Mouse (Mus musculus): ENCODE data around the gene Mapk8ip1.

The Mapk8ip1 gene

DNA sequence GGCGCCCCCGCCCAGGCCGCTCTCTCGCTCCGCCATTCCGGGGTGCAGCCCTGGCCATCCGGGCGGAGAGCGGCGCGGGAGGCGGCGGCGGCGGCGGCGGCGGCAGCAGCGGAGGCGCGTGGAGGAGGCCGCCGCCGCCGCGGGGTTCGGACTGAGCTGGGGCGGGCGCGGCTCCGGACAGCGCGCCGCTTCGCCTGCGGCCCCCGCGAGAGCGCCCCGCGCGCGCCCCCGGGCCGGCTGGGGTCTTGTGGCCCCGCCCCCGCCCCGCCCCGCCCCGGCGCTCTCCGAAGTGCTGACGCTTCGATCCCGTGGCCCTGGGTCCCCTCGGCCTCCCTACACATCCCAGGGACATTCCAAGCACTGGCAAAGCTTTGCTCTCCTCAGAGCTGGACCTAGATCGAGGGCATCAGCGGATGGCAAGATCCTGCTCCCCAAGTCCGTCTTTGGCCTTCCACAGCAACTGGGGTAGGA is at the start of gene Mapk8ip1:
Gene Mapk8ip1, minus strand, starts transcription at position 173 of the 471 bp plus-strand sequence.
- no peak for DNase-seq (ENCODE audit: extremely low read depth, low read depth, low spot score)

DNA sequence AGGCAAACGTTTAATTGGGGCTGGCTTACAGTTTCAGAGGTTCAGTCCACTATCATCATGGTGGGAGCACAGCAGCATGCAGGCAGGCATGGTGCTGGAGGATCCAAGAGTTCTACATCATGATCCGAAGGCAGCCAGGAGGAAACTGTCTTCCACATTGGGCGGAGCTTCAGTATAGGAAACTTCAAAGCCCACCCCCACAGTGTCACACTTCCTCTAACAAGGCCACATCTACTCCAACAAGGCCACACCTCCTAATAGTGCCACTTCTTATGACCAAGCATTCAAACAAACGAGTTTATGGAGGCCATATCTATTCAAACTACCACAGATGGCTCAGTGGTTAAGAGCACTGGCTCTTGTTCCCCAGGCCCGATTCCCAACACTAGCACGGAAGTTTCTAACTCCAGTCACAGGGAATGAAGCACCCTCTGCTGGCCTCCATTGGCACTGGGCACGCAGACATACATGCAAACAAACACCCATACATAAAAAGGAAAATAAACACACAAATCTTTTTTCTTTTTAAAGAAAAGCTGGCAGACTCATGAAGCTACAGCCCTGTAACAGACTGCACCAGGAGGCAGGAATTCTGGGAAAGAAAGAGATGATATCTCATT is 46.2 kb upstream of the Mapk8ip1 start:
- DNase-seq (ENCODE audit: extremely low read depth, low read depth, low spot score), result no peak

DNA sequence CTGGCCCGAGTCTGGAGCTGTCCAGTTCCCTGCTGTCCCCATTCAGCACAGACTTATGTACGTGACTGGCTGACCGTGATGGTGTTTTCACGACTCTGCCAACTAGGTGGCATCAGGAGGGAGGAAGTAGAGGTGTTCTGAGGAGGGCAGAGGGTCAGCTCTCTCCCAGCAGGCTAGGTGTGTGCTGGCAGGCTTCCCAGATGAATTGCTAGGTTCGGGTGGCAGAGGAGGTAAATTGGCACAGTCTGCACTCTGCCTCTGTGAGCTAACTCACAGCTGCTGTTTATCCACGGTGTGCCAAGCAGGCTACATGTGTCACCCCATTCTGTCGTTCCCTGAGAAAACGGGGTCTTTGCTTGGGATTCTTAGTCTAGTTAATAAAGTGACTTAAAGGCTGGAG is 45.6 kb upstream of the Mapk8ip1 start:
- DNase-seq (ENCODE audit: extremely low read depth, low read depth, low spot score), result no peak

DNA sequence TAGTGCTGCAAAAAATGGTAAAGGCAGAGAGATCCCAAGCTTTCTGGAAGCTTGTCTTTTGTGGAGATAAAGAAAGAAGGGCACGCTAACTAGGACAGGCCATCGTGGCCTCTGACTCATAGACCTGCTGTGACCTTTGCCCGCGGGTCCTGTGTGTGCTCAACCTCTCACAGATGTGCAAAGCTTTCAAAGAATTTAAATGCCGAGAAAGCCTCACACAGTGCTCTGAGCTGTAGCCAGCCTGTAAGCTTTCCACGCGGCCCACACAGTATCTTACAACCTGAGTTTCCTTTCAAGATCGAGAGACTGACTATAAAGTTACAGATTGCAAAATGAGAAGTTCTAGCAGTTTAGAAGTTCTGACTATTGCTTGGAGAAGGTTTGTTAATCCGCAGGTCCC is 44.8 kb upstream of the Mapk8ip1 start:
- no peak for DNase-seq (ENCODE audit: extremely low read depth, low read depth, low spot score)

DNA sequence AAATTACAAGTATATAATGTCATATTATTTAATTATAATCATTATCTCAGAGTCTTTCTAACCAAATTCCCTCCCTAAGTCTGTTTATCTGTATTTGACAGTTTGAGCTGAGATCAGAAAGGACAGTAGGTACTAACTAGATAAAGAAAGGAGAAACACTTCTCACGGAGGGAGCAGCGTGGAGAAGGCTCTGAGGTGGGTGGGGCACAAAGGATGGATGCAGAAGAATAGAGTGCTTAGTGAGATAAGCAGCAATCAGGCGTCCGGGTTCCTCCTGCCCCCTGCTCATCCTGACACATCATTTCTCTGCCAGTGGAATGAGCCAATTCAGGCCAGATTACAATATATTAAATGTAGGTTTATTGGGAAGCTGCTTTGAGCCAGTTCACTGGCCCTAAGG is 43.3 kb upstream of the Mapk8ip1 start:
- DNase-seq (ENCODE audit: extremely low read depth, low read depth, low spot score), result no peak

DNA sequence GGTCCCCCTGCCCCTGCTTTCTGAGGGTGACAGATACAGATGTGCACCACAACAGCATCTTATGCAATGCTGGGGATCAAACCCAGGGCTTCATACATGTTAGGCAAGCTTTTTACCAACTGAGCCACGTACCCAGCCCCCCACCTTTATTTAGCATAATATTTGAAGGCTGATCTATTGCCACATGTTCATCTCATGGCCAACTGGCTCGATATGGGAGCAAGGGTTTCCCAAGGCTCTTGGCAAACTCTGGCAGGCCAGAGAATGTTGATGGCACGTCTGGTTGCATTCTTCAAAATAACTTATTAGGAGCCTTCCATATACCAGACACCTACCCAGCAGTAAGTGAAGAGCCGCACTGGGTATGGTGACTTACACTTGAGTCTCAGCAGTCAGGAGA is 42.2 kb upstream of the Mapk8ip1 start:
- peak; percentile 77 for DNase-seq (ENCODE audit: extremely low read depth, low read depth, low spot score)

DNA sequence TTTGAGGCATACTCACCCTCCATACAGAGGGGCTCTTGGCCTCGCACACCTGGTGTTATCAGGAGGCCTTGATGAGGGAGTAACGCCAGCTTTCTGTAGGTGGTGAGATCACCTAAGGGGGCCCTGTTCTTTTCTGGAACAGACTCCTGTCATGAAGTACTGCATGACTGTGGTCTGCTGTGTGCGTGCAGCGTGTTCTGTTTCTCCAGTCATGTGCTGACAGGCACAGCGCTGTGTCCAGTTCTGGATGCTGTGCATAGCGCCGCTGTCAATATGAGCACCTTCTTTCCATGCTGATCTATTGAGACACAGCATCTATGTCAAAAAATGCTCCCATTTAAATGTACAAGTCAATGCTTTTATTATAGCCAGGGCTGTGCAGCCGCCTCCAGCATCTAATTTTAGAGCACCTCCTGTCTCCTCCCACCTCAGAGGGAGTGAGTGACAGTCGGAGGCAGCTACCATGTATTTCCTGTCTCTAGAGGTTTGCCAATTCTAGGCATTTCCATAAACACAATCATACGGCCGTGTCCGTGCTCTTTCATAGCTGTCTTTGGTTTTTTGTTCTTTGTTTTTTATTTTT is 41.4 kb upstream of the Mapk8ip1 start:
- DNase-seq (ENCODE audit: extremely low read depth, low read depth, low spot score), result no peak

DNA sequence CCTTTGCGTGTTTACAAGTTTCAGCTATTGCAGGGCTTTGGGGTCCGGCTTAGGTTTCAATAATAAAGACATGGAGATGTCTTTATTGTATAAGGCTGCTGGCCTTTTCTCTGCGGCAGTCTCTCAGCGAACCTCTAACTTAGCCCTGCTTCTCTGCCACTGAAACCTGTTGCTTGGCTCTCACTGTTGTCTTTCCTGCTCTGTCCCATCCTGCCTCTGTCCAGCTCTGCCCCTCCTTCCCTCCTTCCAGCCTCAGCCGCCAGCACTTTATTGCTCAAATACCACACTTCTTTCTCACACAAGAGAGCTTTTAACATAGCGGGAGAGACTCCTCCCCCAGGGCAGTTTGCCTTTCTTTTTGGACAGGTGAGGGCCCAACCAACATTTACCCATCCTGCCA is 39.4 kb upstream of the Mapk8ip1 start:
- peak; percentile 78 for DNase-seq (ENCODE audit: extremely low read depth, low read depth, low spot score)

DNA sequence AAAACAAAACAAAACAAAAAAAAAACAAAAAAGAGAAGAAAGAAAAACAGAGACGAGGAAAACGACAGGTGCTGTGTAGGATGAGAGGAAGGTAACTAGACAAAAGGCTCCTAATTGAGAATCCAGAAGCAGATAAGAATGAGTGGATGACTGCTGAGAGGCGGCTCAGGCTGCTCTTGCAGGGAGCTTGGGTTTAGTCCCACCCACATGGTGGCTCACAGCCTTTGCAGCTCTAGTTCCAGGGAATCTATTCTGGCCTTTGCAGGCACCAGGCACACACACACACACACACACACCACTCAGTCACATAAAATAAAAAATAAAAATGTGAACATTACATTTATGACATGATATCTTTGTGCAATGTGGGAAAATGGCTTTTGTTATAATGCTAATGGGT is 37.5 kb upstream of the Mapk8ip1 start:
- no peak for DNase-seq (ENCODE audit: extremely low read depth, low read depth, low spot score)

DNA sequence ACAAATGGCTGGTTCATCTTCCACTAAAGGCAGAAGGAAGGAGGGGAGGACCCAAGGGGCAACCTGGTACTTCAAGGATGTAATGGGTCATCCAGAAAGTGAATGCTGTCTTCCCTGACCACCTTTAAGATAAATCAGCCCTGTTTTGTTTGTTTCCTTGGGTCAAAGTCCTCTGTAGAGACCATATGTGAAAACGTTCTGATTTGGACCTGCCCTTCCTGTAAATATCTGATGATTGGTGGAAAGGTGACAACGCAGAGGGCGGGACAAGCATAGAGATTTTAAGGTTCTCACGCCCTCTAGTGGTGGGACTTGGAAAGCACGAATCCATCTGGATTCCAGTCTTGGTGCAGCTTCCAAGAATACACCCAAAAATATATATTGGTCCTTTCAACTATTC is 36.8 kb upstream of the Mapk8ip1 start:
- no peak for DNase-seq (ENCODE audit: extremely low read depth, low read depth, low spot score)

DNA sequence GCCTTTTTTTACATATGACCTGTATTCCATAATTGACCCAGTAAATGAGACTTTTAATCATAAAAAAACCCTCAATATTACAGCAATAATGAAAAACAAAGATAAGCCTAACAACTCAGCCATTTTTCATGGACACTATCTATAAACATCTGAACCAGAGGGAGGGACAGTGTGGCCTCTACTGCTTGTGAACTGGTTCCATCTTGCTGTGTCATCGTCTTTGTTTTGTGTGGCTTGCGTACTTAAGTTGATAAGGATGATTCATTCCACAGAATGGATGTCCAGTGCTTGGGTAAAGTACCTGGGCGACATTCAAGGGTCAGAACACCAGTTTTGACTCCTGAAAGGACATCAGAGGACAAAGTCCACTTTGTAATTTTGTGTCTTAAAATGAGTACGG is 36.3 kb upstream of the Mapk8ip1 start:
- no peak for DNase-seq (ENCODE audit: extremely low read depth, low read depth, low spot score)

DNA sequence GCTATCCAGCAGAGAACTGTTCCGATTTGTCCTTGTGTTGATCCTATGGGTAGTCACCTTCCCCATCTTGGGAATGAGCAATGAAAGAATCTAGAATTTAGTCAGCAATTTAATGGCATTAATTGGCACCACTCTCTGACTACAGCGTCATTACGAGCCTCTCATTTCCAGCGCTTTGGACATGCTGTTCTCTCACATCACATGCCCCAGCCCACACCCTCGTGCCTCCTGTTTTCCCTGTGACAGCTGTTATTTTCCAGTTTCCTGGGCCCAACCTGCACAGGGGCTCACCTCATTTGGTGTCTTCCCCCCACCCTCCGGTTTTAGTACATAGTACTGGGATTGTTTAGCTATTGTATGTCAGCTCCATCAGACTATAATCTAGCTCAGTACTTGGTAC is 34.0 kb upstream of the Mapk8ip1 start:
- DNase-seq (ENCODE audit: extremely low read depth, low read depth, low spot score), result no peak

DNA sequence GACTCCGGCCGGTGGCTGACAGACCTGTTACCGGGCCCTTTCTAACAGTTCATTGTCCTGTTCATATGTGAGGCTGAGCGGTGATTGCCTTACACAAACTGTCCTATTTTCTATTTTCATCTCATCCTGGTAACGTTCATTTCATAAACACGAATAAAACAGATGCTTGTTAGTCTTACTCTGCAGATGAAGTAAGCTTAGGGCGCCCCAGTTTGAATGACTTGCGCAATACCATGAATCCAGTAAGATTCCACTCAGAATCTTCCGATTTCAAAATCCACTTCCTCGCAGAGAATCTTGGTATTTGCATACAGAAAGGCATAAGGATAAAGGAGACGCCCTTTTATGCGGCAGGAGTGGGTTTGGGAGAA is 33.3 kb upstream of the Mapk8ip1 start:
- DNase-seq (ENCODE audit: extremely low read depth, low read depth, low spot score), result no peak

DNA sequence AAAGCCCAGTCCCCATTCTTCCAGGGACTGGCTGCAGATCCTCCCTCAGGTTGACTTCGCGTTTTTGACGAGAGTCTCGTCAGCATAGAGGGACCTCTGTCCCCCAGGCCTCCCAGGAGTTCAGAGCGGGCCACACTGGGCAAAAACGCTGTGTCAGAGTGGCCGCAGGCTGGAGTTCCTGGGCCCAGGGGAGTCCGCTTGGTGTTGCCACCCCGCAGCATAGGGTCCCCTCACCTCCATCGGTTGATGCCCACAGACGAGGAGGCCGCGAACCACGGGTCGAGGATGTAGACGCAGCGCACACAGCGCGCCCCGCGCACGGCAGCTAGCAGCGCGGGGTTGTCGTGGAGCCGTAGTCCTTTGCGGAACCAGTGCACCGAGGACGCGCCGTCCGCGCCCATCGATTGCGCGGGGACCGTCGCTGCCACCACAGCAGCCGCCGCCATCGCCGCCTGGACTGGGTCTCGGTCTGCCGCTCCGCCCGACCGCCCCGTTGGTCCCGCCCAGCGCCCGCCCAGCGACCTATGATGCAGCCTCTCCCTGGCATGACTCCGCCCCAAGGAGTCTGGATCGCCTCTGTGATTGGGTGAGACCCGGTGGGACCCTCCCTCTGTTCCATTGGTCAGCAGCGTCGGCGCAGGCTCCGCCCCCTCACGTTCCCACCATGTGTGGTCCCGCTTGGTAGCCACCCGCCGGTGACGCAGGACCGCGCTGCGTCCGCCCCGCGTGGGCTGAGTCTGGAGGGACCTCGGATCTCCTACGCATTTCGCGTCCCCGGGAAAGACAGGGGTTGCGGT is 32.7 kb upstream of the Mapk8ip1 start, which contains the start of gene Cry2:
Gene Cry2, minus strand, starts transcription at position 466 of the 797 bp plus-strand sequence.
- DNase-seq (ENCODE audit: extremely low read depth, low read depth, low spot score), result peak; percentile 77

DNA sequence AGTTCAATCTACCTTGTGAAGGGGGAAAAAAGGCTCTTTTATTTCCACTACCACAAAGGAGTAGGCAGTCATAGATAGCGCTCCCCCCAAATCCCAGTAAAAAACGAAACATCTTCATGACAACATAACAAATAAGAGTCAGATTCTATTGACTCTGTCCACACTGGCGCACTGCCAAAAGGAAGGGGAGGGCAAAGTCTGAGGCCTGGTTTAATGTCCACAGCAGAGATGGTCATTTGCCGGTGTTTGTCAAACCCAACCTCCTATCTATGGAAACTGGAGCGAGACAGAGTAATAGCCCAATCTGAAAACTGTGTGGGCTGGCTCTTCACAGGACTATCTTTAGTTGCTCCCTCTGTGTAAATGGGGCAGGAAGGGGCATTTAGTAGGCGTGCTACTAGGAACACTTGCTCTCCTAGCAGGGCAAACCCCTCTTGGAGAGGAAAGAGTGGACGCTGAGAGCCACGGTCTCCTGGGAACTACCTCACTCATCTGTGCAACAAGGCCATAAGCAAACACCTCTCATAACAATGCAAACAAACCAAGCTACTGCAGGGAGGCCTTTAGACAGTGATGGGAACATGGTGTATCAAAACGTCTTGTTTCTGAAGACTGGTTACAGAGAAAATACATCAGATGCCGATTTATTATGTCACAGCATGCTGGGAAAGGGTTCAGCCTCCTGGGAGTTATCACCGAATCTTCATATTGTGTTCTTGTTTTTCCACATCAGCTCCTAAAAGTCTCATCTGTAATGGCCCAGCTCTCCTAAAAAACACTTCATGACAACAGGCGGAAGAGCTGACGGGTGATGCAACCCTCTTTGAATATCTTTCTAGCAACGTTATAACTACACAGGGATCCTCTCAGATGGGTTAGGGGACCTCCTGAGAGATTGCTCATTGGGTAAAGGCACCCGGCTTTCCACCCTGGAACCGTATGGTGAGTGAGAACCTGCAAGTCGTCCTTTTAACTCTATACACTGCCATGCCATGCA is 31.5 kb upstream of the Mapk8ip1 start:
- no peak for DNase-seq (ENCODE audit: extremely low read depth, low read depth, low spot score)

DNA sequence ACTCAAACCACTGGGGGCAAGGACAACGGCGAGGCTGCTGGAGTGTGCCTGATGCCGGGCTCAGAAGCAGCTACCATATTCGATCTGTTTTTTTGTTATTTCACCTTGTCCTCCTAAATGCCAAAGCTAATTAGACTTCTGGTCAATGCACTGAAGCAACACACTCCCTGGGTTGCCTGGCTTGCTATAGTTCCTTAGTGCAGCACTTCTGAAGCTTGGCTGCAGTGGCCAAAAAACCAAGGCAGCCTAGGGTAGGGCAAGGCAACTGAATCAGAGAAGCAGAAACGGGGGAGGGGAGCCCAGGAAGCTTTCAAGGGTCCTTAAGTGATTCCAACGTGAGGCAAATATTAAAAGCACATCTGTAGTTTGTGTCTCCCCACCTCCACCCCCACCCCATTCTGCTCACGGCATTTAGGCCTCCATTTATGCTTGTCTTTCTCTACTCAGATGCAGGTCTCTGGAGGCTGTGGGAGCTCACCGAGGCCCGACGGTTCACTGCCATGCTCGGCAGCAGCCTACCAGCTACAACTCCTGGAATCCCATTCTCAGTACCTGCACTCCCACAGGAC is 30.6 kb upstream of the Mapk8ip1 start:
- DNase-seq (ENCODE audit: extremely low read depth, low read depth, low spot score), result no peak

DNA sequence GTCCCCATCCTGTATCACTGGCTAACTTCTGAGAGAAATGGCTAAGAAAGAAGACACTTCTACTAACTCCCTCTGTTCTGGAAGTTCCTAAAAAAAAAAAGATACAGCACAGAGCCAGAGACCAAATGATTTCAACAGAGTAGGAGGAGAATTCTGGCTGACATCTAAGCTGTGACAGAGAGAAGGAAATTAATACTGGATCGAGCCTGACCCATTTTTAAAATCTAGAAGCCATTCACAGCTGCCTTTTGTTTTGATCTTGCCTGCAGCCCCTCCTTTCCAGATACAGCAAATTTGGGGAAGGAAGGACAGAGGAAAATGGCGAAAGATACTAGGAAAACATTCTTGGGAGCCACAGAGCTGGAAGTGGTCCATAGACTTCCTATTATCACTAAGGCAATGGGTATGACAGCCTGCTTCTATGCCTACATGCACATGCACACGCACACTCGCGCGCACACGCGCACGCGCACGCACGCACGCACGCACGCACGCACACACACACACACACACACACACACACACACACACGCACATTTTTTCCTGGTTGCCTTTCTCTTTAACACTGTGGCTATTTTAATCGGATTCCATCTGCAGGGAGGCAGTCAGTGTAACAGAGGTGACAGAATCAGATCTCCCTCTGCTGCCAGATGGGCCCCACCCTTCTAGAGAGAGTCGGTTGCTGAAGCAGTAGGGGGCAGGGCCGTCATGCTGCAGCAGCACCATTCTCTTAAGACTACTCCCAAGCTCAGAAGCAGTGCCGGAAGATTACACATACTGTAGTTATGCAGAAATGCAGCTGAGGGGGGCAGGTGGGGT is 29.9 kb upstream of the Mapk8ip1 start:
- no peak for DNase-seq (ENCODE audit: extremely low read depth, low read depth, low spot score)

DNA sequence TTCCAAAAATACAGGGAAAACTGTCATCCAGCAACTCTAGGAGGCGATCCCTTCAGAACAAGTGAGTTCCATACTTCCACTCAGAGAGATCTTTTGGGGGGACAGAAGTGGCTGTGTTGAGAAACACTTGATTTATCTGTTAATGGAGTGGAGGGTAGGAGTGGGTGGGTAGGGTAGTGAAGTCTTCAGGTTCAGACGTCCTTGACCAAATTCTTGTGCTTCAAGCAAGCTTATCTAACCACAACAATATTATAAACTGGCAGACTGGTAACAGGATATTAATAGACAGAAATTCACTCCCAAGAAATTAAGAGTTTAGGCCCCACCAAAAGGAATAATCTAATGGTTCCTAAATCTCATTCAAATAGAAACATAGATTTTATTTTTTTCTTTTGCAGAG is 29.0 kb upstream of the Mapk8ip1 start:
- no peak for DNase-seq (ENCODE audit: extremely low read depth, low read depth, low spot score)

DNA sequence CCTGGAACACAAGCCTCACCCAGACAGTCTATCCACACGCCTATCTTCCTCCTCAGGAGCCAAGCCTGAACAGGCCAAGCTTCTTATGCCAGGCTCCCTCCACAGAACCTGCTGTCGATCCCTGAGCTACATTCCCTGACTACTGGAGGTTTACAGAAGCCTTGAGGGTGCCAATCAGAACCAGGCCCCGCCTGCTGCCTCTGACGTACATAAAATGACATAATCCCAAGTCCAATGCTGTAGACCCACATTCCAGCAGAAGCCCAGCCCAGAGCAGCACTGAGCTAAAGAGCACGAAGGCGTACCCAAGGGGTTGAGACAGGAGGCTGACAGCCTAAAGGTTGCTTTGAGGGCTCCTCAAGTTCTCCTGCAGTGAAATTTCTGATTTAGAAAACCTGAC is 26.8 kb upstream of the Mapk8ip1 start:
- DNase-seq (ENCODE audit: extremely low read depth, low read depth, low spot score), result no peak

DNA sequence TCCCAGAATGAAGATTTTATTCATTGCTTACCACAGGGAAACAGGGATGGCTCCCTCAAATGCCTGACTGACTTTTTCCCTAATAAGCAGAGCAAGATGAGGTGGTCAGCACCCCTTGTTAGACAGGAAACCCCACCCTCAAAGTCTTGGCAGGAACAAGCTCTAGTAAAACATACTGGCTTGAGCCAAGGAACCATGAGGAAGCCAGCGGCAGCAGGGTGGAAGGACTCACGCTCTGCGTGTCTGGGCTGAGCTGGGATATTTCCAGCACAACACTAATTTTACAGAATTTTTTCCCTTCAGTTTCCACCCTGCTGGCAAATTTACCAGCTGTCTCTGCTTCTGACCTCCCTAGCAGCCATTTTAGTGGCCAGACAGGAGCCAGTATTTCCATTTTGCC is 25.4 kb upstream of the Mapk8ip1 start:
- no peak for DNase-seq (ENCODE audit: extremely low read depth, low read depth, low spot score)

Data from fat pad, adult 2 months (tissue).